Mouse (Mus musculus) forebrain, embryonic 15.5 days (tissue): ENCODE measurements around the gene Gm20835. TPM values are rescaled to one million over a fixed set of nuclear protein-coding genes. Genes with fewer than 3 reads are reported as not detected.
"Not testable (repeated sequence)": the region's sequence is repeated elsewhere in the genome, so short reads cannot be mapped to it uniquely, and the experiment has no call there.

Experiments
- ATAC-seq: fragments of 200-750 bp; cut with Nextera tagmentation; replicated peaks from 2 replicates; pipeline ENCODE4 v1.8.0; 2017; ENCODE audit warnings: mild to moderate bottlenecking, moderate TSS enrichment, moderate library complexity
- H3K27ac ChIP-seq: fragments of 300-500 bp; sonication (generic); replicated peaks from 2 replicates; pipeline ENCODE4 v1.5.1; 2015; ENCODE audit warnings: mild to moderate bottlenecking, inconsistent platforms
- H3K27me3 ChIP-seq: fragments of 300-500 bp; sonication (generic); 2 replicates; pipeline ENCODE4 v1.6.1; 2015; ENCODE audit warnings: inconsistent platforms
- H3K36me3 ChIP-seq: fragments of 300-500 bp; sonication (generic); 2 replicates; pipeline ENCODE4 v1.6.1; 2015; ENCODE audit warnings: mild to moderate bottlenecking, inconsistent platforms
- H3K4me1 ChIP-seq: fragments of 300-500 bp; sonication (generic); 2 replicates; pipeline ENCODE4 v1.6.1; 2015; ENCODE audit warnings: inconsistent platforms
- H3K4me2 ChIP-seq: fragments of 300-500 bp; sonication (generic); replicated peaks from 2 replicates; pipeline ENCODE4 v1.6.1; 2015; ENCODE audit warnings: mild to moderate bottlenecking, inconsistent platforms
- H3K4me3 ChIP-seq: fragments of 300-500 bp; sonication (generic); 2 replicates; pipeline ENCODE4 v1.5.1; 2015; ENCODE audit warnings: mild to moderate bottlenecking, inconsistent platforms
- H3K9ac ChIP-seq: fragments of 300-500 bp; sonication (generic); replicated peaks from 2 replicates; pipeline ENCODE4 v1.6.1; 2015; ENCODE audit warnings: mild to moderate bottlenecking, inconsistent platforms
- H3K9me3 ChIP-seq: fragments of 300-500 bp; sonication (generic); 2 replicates; pipeline ENCODE4 v1.6.1; 2016; ENCODE audit warnings: inconsistent platforms
- WGBS: fragments of 180-500 bp; shearing (Covaris S2); methylation state at CpG from one replicate; pipeline ENCODE4 v1.1.7; 2015; ENCODE audit warnings: mixed read lengths; 5-methylcytosine and 5-hydroxymethylcytosine counted together
- polyA plus RNA-seq: library from polyadenylated mRNA; unstranded; fragments of >200 nt; fragmentation: Nextera tagmentation; extraction: Ambion mirVana; gene quantifications from 2 replicates; pipeline ENCODE4 v1.2.1, GENCODE M21; 2015

The Gm20835 gene
- polyA plus RNA-seq, result not detected in 2 replicates

DNA sequence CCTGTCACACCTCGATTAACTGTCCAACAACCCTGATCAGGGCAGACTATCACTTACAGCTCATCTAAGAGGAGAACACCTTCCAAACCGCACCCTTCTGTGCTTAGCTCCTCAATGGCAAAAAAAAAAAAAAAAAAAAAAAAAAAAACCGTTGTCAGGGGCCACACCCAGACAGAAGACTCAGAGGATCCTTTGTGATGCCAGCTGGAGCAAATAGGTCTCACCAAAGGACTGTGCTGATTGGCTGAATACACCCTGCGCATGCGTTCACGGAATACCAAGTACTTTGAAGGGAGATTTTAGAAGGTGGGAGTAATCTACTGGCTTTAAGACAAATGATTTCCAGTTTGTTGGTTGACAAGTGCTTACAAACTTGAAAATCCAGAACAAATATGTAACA lies at the start of gene Gm20835:
TSS of gene Gm20835 (minus strand) at position 101 of the 400 bp plus-strand sequence.
- H3K27ac ChIP-seq, H3K36me3 ChIP-seq, H3K9ac ChIP-seq, H3K4me3 ChIP-seq, H3K4me2 ChIP-seq, H3K4me1 ChIP-seq, ATAC-seq, H3K9me3 ChIP-seq, H3K27me3 ChIP-seq: not testable (repeated sequence)
- no CpG with 5 or more reads among the region's 6 CpGs for WGBS
